Mouse (Mus musculus) CH12.LX (cell line): ENCODE measurements around the gene Prr15. TPM values are rescaled to one million over a fixed set of nuclear protein-coding genes. Genes with fewer than 3 reads are reported as not detected.

Experiments used
- DNase-seq: peaks from one replicate; pipeline ENCODE4 v3.0.0-alpha.2; 2013; ENCODE audit errors: extremely low read depth
- H3K27ac ChIP-seq: 2 replicates; pipeline ENCODE4 v1.5.1; 2012; ENCODE audit warnings: low read depth, mild to moderate bottlenecking, control low read depth, moderate library complexity; ENCODE audit not compliant: insufficient read depth
- H3K27me3 ChIP-seq: replicated peaks from 2 replicates; pipeline ENCODE3; 2012; ENCODE audit warnings: inconsistent platforms
- H3K36me3 ChIP-seq, 2 experiments: replicated peaks in 1 of 2; 2 replicates each; pipeline versions ENCODE3 to v1.6.1; 2012; ENCODE audit warnings: inconsistent platforms in 1 of 2, low read length in 1 of 2, mild to moderate bottlenecking in 1 of 2, mixed read lengths in 1 of 2, moderate library complexity in 1 of 2; ENCODE audit not compliant: control insufficient read depth in 1 of 2, insufficient read depth in 1 of 2
- H3K4me1 ChIP-seq, 2 experiments: 2 replicates each; pipeline ENCODE4 v1.6.1; 2012; ENCODE audit warnings: inconsistent platforms in 1 of 2, moderate library complexity in 1 of 2; ENCODE audit not compliant: insufficient read depth in 2 of 2, control insufficient read depth in 1 of 2
- H3K4me2 ChIP-seq: 2 replicates; pipeline ENCODE4 v1.6.1; 2012; ENCODE audit warnings: low read depth, mild to moderate bottlenecking, control low read depth; ENCODE audit not compliant: poor library complexity, insufficient read depth, severe bottlenecking
- H3K4me3 ChIP-seq, 3 experiments: fragments of 150-350 bp in 1 of 3; sonication (generic) in 1 of 3; replicated peaks in 1 of 3; 2 replicates each; pipeline versions ENCODE3 to v1.5.1; 2011 to 2012; ENCODE audit warnings: low read depth in 2 of 3, low read length in 2 of 3, mild to moderate bottlenecking in 2 of 3, moderate library complexity in 2 of 3, control low read depth in 1 of 3, improper control_type of control experiment in 1 of 3, inconsistent platforms in 1 of 3, mixed read lengths in 1 of 3; ENCODE audit not compliant: poor library complexity in 1 of 3
- H3K79me2 ChIP-seq: replicated peaks from 2 replicates; pipeline ENCODE4 v1.6.1; 2012; ENCODE audit warnings: mild to moderate bottlenecking, moderate library complexity; ENCODE audit not compliant: control insufficient read depth, poor library complexity, insufficient read depth, severe bottlenecking; ENCODE audit errors: extremely low read depth
- H3K9ac ChIP-seq: 2 replicates; pipeline ENCODE4 v1.6.1; 2012; ENCODE audit warnings: low read depth, mild to moderate bottlenecking, control low read depth, moderate library complexity; ENCODE audit not compliant: insufficient read depth
- H3K9me3 ChIP-seq: replicated peaks from 2 replicates; pipeline ENCODE3; 2012; ENCODE audit warnings: low read length, inconsistent platforms, mixed read lengths
- BHLHE40 ChIP-seq: IDR thresholded peaks from 2 replicates; pipeline ENCODE4 v1.6.1; 2011; ENCODE audit warnings: mild to moderate bottlenecking, low read depth, low read length, improper control_type of control experiment
- CHD1 ChIP-seq: IDR thresholded peaks from 2 replicates; pipeline ENCODE4 v1.6.1; 2012; ENCODE audit warnings: low read depth, low read length, improper control_type of control experiment, inconsistent platforms
- CHD2 ChIP-seq: IDR thresholded peaks from 2 replicates; pipeline ENCODE4 v1.6.1; 2011; ENCODE audit warnings: low read length, improper control_type of control experiment
- CTCF ChIP-seq, 2 experiments: IDR thresholded peaks in 1 of 2; conservative IDR thresholded peaks in 1 of 2; 2 replicates each; pipeline ENCODE4 v1.5.1; 2011 to 2012; ENCODE audit warnings: low read depth in 2 of 2, low read length in 2 of 2, improper control_type of control experiment in 1 of 2, inconsistent platforms in 1 of 2, mild to moderate bottlenecking in 1 of 2, moderate library complexity in 1 of 2
- E2F4 ChIP-seq: IDR thresholded peaks from 2 replicates; pipeline ENCODE4 v1.6.1; 2011; ENCODE audit warnings: low read depth, low read length, improper control_type of control experiment; ENCODE audit not compliant: insufficient replicate concordance
- ELF1 ChIP-seq: IDR thresholded peaks from 2 replicates; pipeline ENCODE4 v1.6.1; 2014; ENCODE audit warnings: low read depth, mild to moderate bottlenecking, inconsistent platforms, low read length, improper control_type of control experiment
- EP300 ChIP-seq: IDR thresholded peaks from 2 replicates; pipeline ENCODE4 v1.6.1; 2011; ENCODE audit warnings: low read length, improper control_type of control experiment
- ETS1 ChIP-seq: conservative IDR thresholded peaks from 2 replicates; pipeline ENCODE4 v1.6.1; 2012; ENCODE audit warnings: low read depth, mild to moderate bottlenecking, inconsistent platforms, low read length, improper control_type of control experiment, moderate library complexity
- HCFC1 ChIP-seq: IDR thresholded peaks from 2 replicates; pipeline ENCODE4 v1.6.1; 2012; ENCODE audit warnings: low read depth, mild to moderate bottlenecking, inconsistent platforms, low read length, improper control_type of control experiment
- IRF4 ChIP-seq: IDR thresholded peaks from 2 replicates; pipeline ENCODE4 v1.6.1; 2014; ENCODE audit warnings: low read depth, mild to moderate bottlenecking, inconsistent platforms, low read length, improper control_type of control experiment
- JUN ChIP-seq: IDR thresholded peaks from 2 replicates; pipeline ENCODE4 v1.6.1; 2011; ENCODE audit warnings: low read depth, mild to moderate bottlenecking, low read length, improper control_type of control experiment, moderate library complexity; ENCODE audit not compliant: insufficient read depth
- JUND ChIP-seq: conservative IDR thresholded peaks from 2 replicates; pipeline ENCODE4 v1.6.1; 2011; ENCODE audit warnings: low read depth, low read length, improper control_type of control experiment
- KAT2A ChIP-seq: IDR thresholded peaks from 2 replicates; pipeline ENCODE4 v1.6.1; 2012; ENCODE audit warnings: low read length, improper control_type of control experiment, inconsistent platforms; ENCODE audit not compliant: insufficient replicate concordance
- MAFK ChIP-seq: IDR thresholded peaks from 2 replicates; pipeline ENCODE4 v1.6.1; 2011; ENCODE audit warnings: low read length, improper control_type of control experiment; ENCODE audit not compliant: insufficient replicate concordance
- MAX ChIP-seq: IDR thresholded peaks from 2 replicates; pipeline ENCODE4 v1.6.1; 2011; ENCODE audit warnings: low read length, improper control_type of control experiment
- MAZ ChIP-seq: IDR thresholded peaks from 2 replicates; pipeline ENCODE4 v1.6.1; 2012; ENCODE audit warnings: low read depth, mild to moderate bottlenecking, inconsistent platforms, low read length, improper control_type of control experiment, moderate library complexity
- MXI1 ChIP-seq: IDR thresholded peaks from 2 replicates; pipeline ENCODE4 v1.6.1; 2011; ENCODE audit warnings: mild to moderate bottlenecking, low read depth, low read length, improper control_type of control experiment
- MYC ChIP-seq: IDR thresholded peaks from 2 replicates; pipeline ENCODE4 v1.6.1; 2011; ENCODE audit warnings: low read depth, mild to moderate bottlenecking, improper control_type of control experiment, low read length
- NELFE ChIP-seq: IDR thresholded peaks from 2 replicates; pipeline ENCODE4 v1.6.1; 2011; ENCODE audit warnings: low read depth, low read length, improper control_type of control experiment
- NRF1 ChIP-seq: IDR thresholded peaks from 2 replicates; pipeline ENCODE4 v1.6.1; 2014; ENCODE audit warnings: low read depth, mild to moderate bottlenecking, inconsistent platforms, low read length, improper control_type of control experiment, moderate library complexity
- PAX5 ChIP-seq: IDR thresholded peaks from 2 replicates; pipeline ENCODE4 v1.6.1; 2012; ENCODE audit warnings: low read length, inconsistent platforms, mixed read lengths
- POLR2A ChIP-seq: IDR thresholded peaks from 2 replicates; pipeline ENCODE4 v1.6.1; 2011; ENCODE audit warnings: low read depth, mild to moderate bottlenecking, improper control_type of control experiment, low read length
- RAD21 ChIP-seq: IDR thresholded peaks from 2 replicates; pipeline ENCODE4 v1.6.1; 2011; ENCODE audit warnings: low read depth, mild to moderate bottlenecking, low read length, improper control_type of control experiment, moderate library complexity
- SIN3A ChIP-seq: IDR thresholded peaks from 2 replicates; pipeline ENCODE4 v1.6.1; 2012; ENCODE audit warnings: low read length, improper control_type of control experiment, inconsistent platforms
- SMC3 ChIP-seq: IDR thresholded peaks from 2 replicates; pipeline ENCODE4 v1.6.1; 2011; ENCODE audit warnings: low read depth, low read length, improper control_type of control experiment
- TBP ChIP-seq: conservative IDR thresholded peaks from 2 replicates; pipeline ENCODE4 v1.6.1; 2011; ENCODE audit warnings: low read depth, low read length, improper control_type of control experiment
- TCF12 ChIP-seq: IDR thresholded peaks from 2 replicates; pipeline ENCODE4 v1.6.1; 2014; ENCODE audit warnings: low read depth, mild to moderate bottlenecking, inconsistent platforms, low read length, improper control_type of control experiment
- UBTF ChIP-seq: IDR thresholded peaks from 2 replicates; pipeline ENCODE4 v1.6.1; 2012; ENCODE audit warnings: low read depth, mild to moderate bottlenecking, inconsistent platforms, low read length, improper control_type of control experiment, moderate library complexity
- USF1 ChIP-seq: IDR thresholded peaks from 2 replicates; pipeline ENCODE4 v1.6.1; 2014; ENCODE audit warnings: low read depth, mild to moderate bottlenecking, inconsistent platforms, low read length, improper control_type of control experiment
- USF2 ChIP-seq: conservative IDR thresholded peaks from 2 replicates; pipeline ENCODE4 v1.6.1; 2011; ENCODE audit warnings: low read depth, low read length, improper control_type of control experiment
- ZC3H11A ChIP-seq: IDR thresholded peaks from 2 replicates; pipeline ENCODE4 v1.6.1; 2012; ENCODE audit warnings: low read depth, mild to moderate bottlenecking, inconsistent platforms, low read length, improper control_type of control experiment
- ZKSCAN1 ChIP-seq: IDR thresholded peaks from 2 replicates; pipeline ENCODE4 v1.6.1; 2012; ENCODE audit warnings: low read depth, inconsistent platforms, low read length, improper control_type of control experiment, borderline replicate concordance
- ZMIZ1 ChIP-seq: IDR thresholded peaks from 2 replicates; pipeline ENCODE4 v1.6.1; 2012; ENCODE audit warnings: low read depth, mild to moderate bottlenecking, inconsistent platforms, low read length, improper control_type of control experiment
- ZNF384 ChIP-seq: IDR thresholded peaks from 2 replicates; pipeline ENCODE4 v1.6.1; 2012; ENCODE audit warnings: low read depth, low read length, improper control_type of control experiment, inconsistent platforms
- dilution Hi-C: fragments of 300-500 bp; cut with MboI; formaldehyde crosslinking; loops from 2 replicates; pipeline ENCODE4 v1.14.3; 2020; ENCODE audit warnings: low sequenced_read_pairs; ENCODE audit not compliant: extremely low pct_unique_long_range_greater_than_20kb, extremely low pct_ligation_motif_present
- in situ Hi-C: fragments of 300-500 bp; cut with MboI; formaldehyde crosslinking; loops from 3 replicates; pipeline ENCODE4 v1.14.3; 2019; ENCODE audit warnings: low sequenced_read_pairs, low pct_ligation_motif_present, low pct_unique_long_range_greater_than_20kb, mixed read lengths
- polyA plus RNA-seq: library from polyadenylated mRNA; unstranded; fragments of >175 nt; gene quantifications from 2 replicates; pipeline ENCODE4 v1.2.1, GENCODE M21; 2012; ENCODE audit warnings: low read depth; ENCODE audit not compliant: insufficient read length
- total RNA-seq, 2 experiments: library from RNA; depleted of rRNA; stranded (reverse); fragments of 300-350 nt in 1 of 2; fragments of >200 nt in 1 of 2; gene quantifications; 2 replicates each; pipeline ENCODE4 v1.2.3; 2012 to 2014

Gene Prr15
- total and polyA plus RNA-seq, 3 experiments, result not detected

DNA sequence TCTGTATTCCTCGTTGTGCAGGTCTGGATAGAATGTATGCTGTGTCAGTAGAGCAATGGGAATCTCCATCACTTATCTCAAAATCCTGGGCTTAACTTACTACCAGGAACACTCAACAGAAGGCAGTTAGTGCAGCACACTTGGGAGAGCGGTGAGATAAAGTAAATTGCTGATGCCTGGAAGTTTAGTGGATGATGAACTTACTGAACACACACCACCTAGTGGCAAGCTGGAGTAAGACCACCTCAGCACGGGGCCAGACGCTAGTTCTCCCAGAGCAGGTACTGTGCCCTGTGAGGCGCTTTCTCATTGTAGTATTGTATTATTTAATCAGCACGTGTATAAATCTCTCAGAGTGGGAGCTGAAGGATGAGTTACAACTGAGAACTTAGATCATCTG is 42.4 kb downstream of the Prr15 start:
- in situ Hi-C loops, result no loop called here
- Histone ChIP-seq H3K4me3 (no peak overlapping the region), H3K4me2 (0 out of 2 replicates have a peak overlapping the region, but pooled peaks have one; percentile 18)

DNA sequence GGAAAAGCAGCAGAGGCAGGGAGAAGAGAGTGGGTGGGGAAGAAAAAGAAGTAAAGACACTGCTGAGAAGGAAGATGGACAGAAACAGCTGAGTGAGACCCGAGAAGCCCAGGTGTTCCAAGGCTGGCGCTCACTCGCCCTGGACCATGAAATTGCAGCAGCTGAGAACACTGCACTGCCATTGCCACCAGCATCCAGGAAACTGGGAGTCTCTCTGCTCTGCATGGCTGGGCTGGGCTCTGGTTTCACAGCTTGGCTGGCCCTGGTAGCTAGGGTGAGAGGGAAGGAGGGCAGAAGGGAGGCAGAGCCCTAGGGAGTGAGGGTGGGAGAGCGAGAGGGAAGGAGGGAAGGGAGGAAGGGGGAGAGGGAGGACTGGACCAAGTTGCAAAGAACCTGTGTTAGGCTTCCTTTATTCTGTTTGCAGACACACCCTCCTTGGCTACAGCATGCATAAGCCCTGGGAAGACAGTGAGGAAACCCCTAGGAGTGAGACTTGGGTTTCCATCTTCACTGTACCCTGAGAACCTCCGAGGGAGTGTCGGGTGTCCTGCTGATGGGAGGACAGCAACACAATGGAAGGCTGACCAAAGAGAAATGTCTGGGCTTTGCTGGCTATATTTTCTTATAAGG is 44.4 kb downstream of the Prr15 start:
- in situ Hi-C loops, result no loop called here

More for the DNA sequence above, 42.4 kb downstream of the Prr15 start:
- Histone ChIP-seq H3K9ac (no peak overlapping the region), H3K79me2 (no peaks in the 10 kb centered on the region; the same call in 1 of the 2 replicates), H3K4me1 (no peaks in the 10 kb centered on the region), H3K36me3 (no peaks in the 10 kb centered on the region), H3K27me3 (peaks cover 4% of the 10 kb centered on the region), H3K27ac (no peak overlapping the region), H3K9me3 (no peaks in the 10 kb centered on the region)
- dilution Hi-C loops, result no loop called here
- peak; percentile 52 for DNase-seq
- no peak for TF ChIP-seq TBP
- TF ChIP-seq JUN, result no peak
- TF ChIP-seq JUND, result no peak
- no peak for TF ChIP-seq PAX5
- TF ChIP-seq MAFK, result peak; percentile 50; the same call in 1 of the 2 replicates
- no peak for TF ChIP-seq IRF4
- no peak for TF ChIP-seq NELFE
- no peak for TF ChIP-seq ZMIZ1
- TF ChIP-seq SMC3, result peak; percentile 69
- no peak for TF ChIP-seq MAZ
- no peak for TF ChIP-seq ZKSCAN1
- no peak for TF ChIP-seq USF2
- TF ChIP-seq ZC3H11A, result no peak
- TF ChIP-seq SIN3A, result no peak
- TF ChIP-seq MXI1, result no peak
- no peak for TF ChIP-seq POLR2A
- no peak for TF ChIP-seq NRF1
- TF ChIP-seq CHD1, result no peak
- no peak for TF ChIP-seq BHLHE40
- no peak for TF ChIP-seq HCFC1
- no peak for TF ChIP-seq TCF12
- no peak for TF ChIP-seq UBTF
- no peak for TF ChIP-seq MYC
- no peak for TF ChIP-seq ETS1
- peak; percentile 78 to 82 for TF ChIP-seq CTCF (conservative IDR thresholded peaks at IDR 0.05 in 1 of 2, IDR thresholded peaks at IDR 0.05 in 1 of 2; ENCODE audit: low read depth in 2 of 2, low read length in 2 of 2)
- no peak for TF ChIP-seq USF1
- TF ChIP-seq EP300, result no peak
- TF ChIP-seq CHD2, result no peak
- no peak for TF ChIP-seq KAT2A
- peak; percentile 64 for TF ChIP-seq RAD21

More for the DNA sequence above, 44.4 kb downstream of the Prr15 start:
- dilution Hi-C loops, result no loop called here
- H3K4me1 ChIP-seq, result no peaks in the 10 kb centered on the region
- H3K9me3 ChIP-seq, result peaks cover 3% of the 10 kb centered on the region
- H3K36me3 ChIP-seq, result no peaks in the 10 kb centered on the region
- H3K9ac ChIP-seq, result no peak overlapping the region
- no peak for DNase-seq
- no peak overlapping the region for H3K27ac ChIP-seq
- no peak overlapping the region for H3K4me3 ChIP-seq
- no peak overlapping the region for H3K4me2 ChIP-seq
- H3K79me2 ChIP-seq, result no peaks in the 10 kb centered on the region; the same call in 1 of the 2 replicates
- no peak for TF ChIP-seq MAX
- no peak for TF ChIP-seq BHLHE40
- no peak for TF ChIP-seq MAFK
- TF ChIP-seq ZNF384, result no peak
- TF ChIP-seq E2F4, result no peak
- TF ChIP-seq MAZ, result no peak
- no peak for TF ChIP-seq MYC
- no peak for TF ChIP-seq ELF1
- TF ChIP-seq CTCF (conservative IDR thresholded peaks at IDR 0.05 in 1 of 2, IDR thresholded peaks at IDR 0.05 in 1 of 2; ENCODE audit: low read depth in 2 of 2, low read length in 2 of 2), result no peak
- H3K27me3 ChIP-seq, result peaks cover 4% of the 10 kb centered on the region
